Mouse (Mus musculus) MEL (cell line): Measurements from ENCODE around the gene Srgap2. TPM values are rescaled to one million over a fixed set of nuclear protein-coding genes. Genes with fewer than 3 reads are reported as not detected.
A peak's percentile ranks its signal among the peaks of the same experiment; 100 is the strongest.

Experiments
- DNase-seq: peaks from one replicate; pipeline ENCODE4 v3.0.0; 2011; ENCODE audit warnings: low read depth, low spot score
- H3K27ac ChIP-seq: 2 replicates; pipeline ENCODE4 v1.5.1; 2012; ENCODE audit warnings: low read depth, mild to moderate bottlenecking, control low read depth, low read length, moderate library complexity; ENCODE audit not compliant: control insufficient read depth
- H3K27me3 ChIP-seq, 2 experiments: fragments of 150-350 bp in 1 of 2; sonication (generic) in 1 of 2; 2 replicates each; pipeline ENCODE4 v1.6.1; 2012; ENCODE audit warnings: low read length in 2 of 2, mild to moderate bottlenecking in 2 of 2, improper control_type of control experiment in 1 of 2, moderate library complexity in 1 of 2; ENCODE audit not compliant: insufficient read depth in 2 of 2, control insufficient read depth in 1 of 2
- H3K36me3 ChIP-seq, 2 experiments: 2 replicates each; pipeline ENCODE4 v1.6.1; 2012 to 2014; ENCODE audit warnings: low read length in 2 of 2, improper control_type of control experiment in 1 of 2, inconsistent platforms in 1 of 2, mild to moderate bottlenecking in 1 of 2; ENCODE audit not compliant: insufficient read depth in 2 of 2, control insufficient read depth in 1 of 2
- H3K4me1 ChIP-seq, 2 experiments: fragments of 150-350 bp in 1 of 2; sonication (generic) in 1 of 2; 2 replicates each; pipeline ENCODE4 v1.6.1; 2012; ENCODE audit warnings: low read length in 2 of 2, improper control_type of control experiment in 1 of 2, mild to moderate bottlenecking in 1 of 2; ENCODE audit not compliant: insufficient read depth in 2 of 2, control insufficient read depth in 1 of 2
- H3K4me3 ChIP-seq, 2 experiments: fragments of 150-350 bp in 1 of 2; sonication (generic) in 1 of 2; 2 replicates each; pipeline ENCODE4 v1.5.1; 2012; ENCODE audit warnings: low read depth in 2 of 2, low read length in 2 of 2, mild to moderate bottlenecking in 2 of 2, moderate library complexity in 2 of 2, control low read depth in 1 of 2, improper control_type of control experiment in 1 of 2; ENCODE audit not compliant: control insufficient read depth in 1 of 2, insufficient read depth in 1 of 2
- H3K79me2 ChIP-seq: 2 replicates; pipeline ENCODE4 v1.6.1; 2012; ENCODE audit warnings: mild to moderate bottlenecking, low read length, moderate library complexity; ENCODE audit not compliant: control insufficient read depth, poor library complexity, insufficient read depth
- H3K9ac ChIP-seq: 2 replicates; pipeline ENCODE4 v1.6.1; 2012; ENCODE audit warnings: low read depth, mild to moderate bottlenecking, control low read depth, low read length, moderate library complexity; ENCODE audit not compliant: control insufficient read depth, poor library complexity, severe bottlenecking
- H3K9me3 ChIP-seq: fragments of 150-350 bp; sonication (generic); replicated peaks from 2 replicates; pipeline ENCODE4 v1.6.1; 2012; ENCODE audit warnings: mild to moderate bottlenecking, low read length, improper control_type of control experiment, moderate library complexity; ENCODE audit not compliant: insufficient read depth
- BHLHE40 ChIP-seq: IDR thresholded peaks from 2 replicates; pipeline ENCODE4 v1.6.1; 2012; ENCODE audit warnings: low read depth, mild to moderate bottlenecking, inconsistent platforms, low read length, improper control_type of control experiment, borderline replicate concordance
- CHD1 ChIP-seq: IDR thresholded peaks from 2 replicates; pipeline ENCODE4 v1.6.1; 2012; ENCODE audit warnings: low read depth, mild to moderate bottlenecking, inconsistent platforms, low read length, improper control_type of control experiment
- CHD2 ChIP-seq: IDR thresholded peaks from 2 replicates; pipeline ENCODE4 v1.6.1; 2011; ENCODE audit warnings: low read length, improper control_type of control experiment
- CTCF ChIP-seq, 3 experiments: IDR thresholded peaks in 2 of 3; conservative IDR thresholded peaks in 1 of 3; 2 replicates each; pipeline ENCODE4 v1.5.1; 2011 to 2012; ENCODE audit warnings: low read length in 3 of 3, low read depth in 2 of 3, mild to moderate bottlenecking in 2 of 3, improper control_type of control experiment in 1 of 3, inconsistent platforms in 1 of 3, mixed read lengths in 1 of 3, moderate library complexity in 1 of 3; ENCODE audit not compliant: control insufficient read depth in 1 of 3, insufficient read depth in 1 of 3, poor library complexity in 1 of 3, severe bottlenecking in 1 of 3
- E2F4 ChIP-seq: IDR thresholded peaks from 2 replicates; pipeline ENCODE4 v1.6.1; 2011; ENCODE audit warnings: low read depth, low read length, improper control_type of control experiment, borderline replicate concordance
- ELF1 ChIP-seq: IDR thresholded peaks from 2 replicates; pipeline ENCODE4 v1.6.1; 2014; ENCODE audit warnings: low read depth, mild to moderate bottlenecking, inconsistent platforms, low read length, improper control_type of control experiment, moderate library complexity
- EP300 ChIP-seq, 2 experiments: IDR thresholded peaks; 2 replicates each; pipeline ENCODE4 v1.6.1; 2011; ENCODE audit warnings: improper control_type of control experiment in 2 of 2, low read length in 2 of 2, low read depth in 1 of 2, mild to moderate bottlenecking in 1 of 2
- ETS1 ChIP-seq: IDR thresholded peaks from 2 replicates; pipeline ENCODE4 v1.6.1; 2012; ENCODE audit warnings: low read depth, mild to moderate bottlenecking, inconsistent platforms, low read length, improper control_type of control experiment, moderate library complexity
- GABPA ChIP-seq: IDR thresholded peaks from 2 replicates; pipeline ENCODE4 v1.6.1; 2012; ENCODE audit warnings: low read depth, mild to moderate bottlenecking, inconsistent platforms, low read length, improper control_type of control experiment, moderate library complexity
- GATA1 ChIP-seq: IDR thresholded peaks from 2 replicates; pipeline ENCODE4 v1.6.1; 2011; ENCODE audit warnings: low read depth, low read length, improper control_type of control experiment
- HCFC1 ChIP-seq: IDR thresholded peaks from 2 replicates; pipeline ENCODE4 v1.6.1; 2012; ENCODE audit warnings: low read depth, mild to moderate bottlenecking, inconsistent platforms, low read length, improper control_type of control experiment, moderate library complexity
- JUND ChIP-seq: IDR thresholded peaks from 2 replicates; pipeline ENCODE4 v1.6.1; 2011; ENCODE audit warnings: low read depth, mild to moderate bottlenecking, improper control_type of control experiment, low read length
- KAT2A ChIP-seq: conservative IDR thresholded peaks from 2 replicates; pipeline ENCODE4 v1.6.1; 2012; ENCODE audit warnings: low read depth, low read length, improper control_type of control experiment, inconsistent platforms
- MAFK ChIP-seq: IDR thresholded peaks from 2 replicates; pipeline ENCODE4 v1.6.1; 2011; ENCODE audit warnings: low read depth, mild to moderate bottlenecking, low read length, improper control_type of control experiment, borderline replicate concordance
- MAX ChIP-seq: IDR thresholded peaks from 2 replicates; pipeline ENCODE4 v1.6.1; 2011; ENCODE audit warnings: low read length, improper control_type of control experiment
- MAZ ChIP-seq: IDR thresholded peaks from 2 replicates; pipeline ENCODE4 v1.6.1; 2012; ENCODE audit warnings: low read depth, mild to moderate bottlenecking, inconsistent platforms, low read length, improper control_type of control experiment
- MEF2A ChIP-seq: IDR thresholded peaks from 2 replicates; pipeline ENCODE4 v1.6.1; 2014; ENCODE audit warnings: low read depth, mild to moderate bottlenecking, inconsistent platforms, low read length, improper control_type of control experiment; ENCODE audit not compliant: poor library complexity, insufficient replicate concordance, severe bottlenecking; ENCODE audit errors: extremely low read depth
- MXI1 ChIP-seq: IDR thresholded peaks from 2 replicates; pipeline ENCODE4 v1.6.1; 2011; ENCODE audit warnings: mild to moderate bottlenecking, low read depth, low read length, improper control_type of control experiment
- MYB ChIP-seq: IDR thresholded peaks from 2 replicates; pipeline ENCODE4 v1.6.1; 2011; ENCODE audit warnings: mild to moderate bottlenecking, low read depth, low read length, improper control_type of control experiment
- MYC ChIP-seq: IDR thresholded peaks from 2 replicates; pipeline ENCODE4 v1.6.1; 2011; ENCODE audit warnings: low read depth, mild to moderate bottlenecking, low read length, improper control_type of control experiment, moderate library complexity
- NELFE ChIP-seq: IDR thresholded peaks from 2 replicates; pipeline ENCODE4 v1.6.1; 2011; ENCODE audit warnings: low read depth, low read length, improper control_type of control experiment
- POLR2A ChIP-seq, 2 experiments: IDR thresholded peaks; 2 replicates each; pipeline ENCODE4 v1.6.1; 2011 to 2012; ENCODE audit warnings: low read length in 2 of 2, mild to moderate bottlenecking in 2 of 2, control low read depth in 1 of 2, improper control_type of control experiment in 1 of 2, low read depth in 1 of 2, moderate library complexity in 1 of 2; ENCODE audit not compliant: control insufficient read depth in 1 of 2, insufficient read depth in 1 of 2, poor library complexity in 1 of 2
- POLR2AphosphoS2 ChIP-seq: IDR thresholded peaks from 2 replicates; pipeline ENCODE4 v1.6.1; 2011; ENCODE audit warnings: low read length, improper control_type of control experiment
- POLR2AphosphoS5 ChIP-seq: IDR thresholded peaks from 2 replicates; pipeline ENCODE4 v1.6.1; 2012; ENCODE audit warnings: low read depth, borderline replicate concordance, mild to moderate bottlenecking, inconsistent platforms, low read length, moderate library complexity, mixed read lengths
- RAD21 ChIP-seq: IDR thresholded peaks from 2 replicates; pipeline ENCODE4 v1.6.1; 2011; ENCODE audit warnings: mild to moderate bottlenecking, low read depth, low read length, improper control_type of control experiment
- RCOR1 ChIP-seq: IDR thresholded peaks from 2 replicates; pipeline ENCODE4 v1.6.1; 2012; ENCODE audit warnings: low read depth, mild to moderate bottlenecking, inconsistent platforms, low read length, improper control_type of control experiment
- SIN3A ChIP-seq: IDR thresholded peaks from 2 replicates; pipeline ENCODE4 v1.6.1; 2012; ENCODE audit warnings: low read length, improper control_type of control experiment, inconsistent platforms
- SMC3 ChIP-seq: IDR thresholded peaks from 2 replicates; pipeline ENCODE4 v1.6.1; 2011; ENCODE audit warnings: low read depth, low read length, improper control_type of control experiment
- TAL1 ChIP-seq: IDR thresholded peaks from 2 replicates; pipeline ENCODE4 v1.6.1; 2012; ENCODE audit warnings: mild to moderate bottlenecking, inconsistent platforms, low read length, moderate library complexity, mixed read lengths
- TBP ChIP-seq: IDR thresholded peaks from 2 replicates; pipeline ENCODE4 v1.8.0; 2011; ENCODE audit warnings: low read depth, low read length, improper control_type of control experiment
- TCF12 ChIP-seq: IDR thresholded peaks from 2 replicates; pipeline ENCODE4 v1.6.1; 2014; ENCODE audit warnings: low read depth, mild to moderate bottlenecking, inconsistent platforms, low read length, improper control_type of control experiment, moderate library complexity
- UBTF ChIP-seq: IDR thresholded peaks from 2 replicates; pipeline ENCODE4 v1.6.1; 2012; ENCODE audit warnings: low read depth, mild to moderate bottlenecking, inconsistent platforms, low read length, improper control_type of control experiment, moderate library complexity, borderline replicate concordance; ENCODE audit not compliant: insufficient read depth
- USF1 ChIP-seq: IDR thresholded peaks from 2 replicates; pipeline ENCODE4 v1.6.1; 2014; ENCODE audit warnings: low read depth, mild to moderate bottlenecking, inconsistent platforms, low read length, improper control_type of control experiment, moderate library complexity
- USF2 ChIP-seq, 2 experiments: IDR thresholded peaks; 2 replicates each; pipeline ENCODE4 v1.6.1; 2011 to 2012; ENCODE audit warnings: improper control_type of control experiment in 2 of 2, low read length in 2 of 2, borderline replicate concordance in 1 of 2, inconsistent platforms in 1 of 2, low read depth in 1 of 2, mild to moderate bottlenecking in 1 of 2; ENCODE audit not compliant: insufficient read depth in 1 of 2
- ZC3H11A ChIP-seq: IDR thresholded peaks from 2 replicates; pipeline ENCODE4 v1.6.1; 2012; ENCODE audit warnings: low read depth, mild to moderate bottlenecking, inconsistent platforms, low read length, improper control_type of control experiment
- ZKSCAN1 ChIP-seq: IDR thresholded peaks from 2 replicates; pipeline ENCODE4 v1.6.1; 2012; ENCODE audit warnings: low read depth, mild to moderate bottlenecking, inconsistent platforms, low read length, improper control_type of control experiment, moderate library complexity
- ZMIZ1 ChIP-seq: IDR thresholded peaks from 2 replicates; pipeline ENCODE4 v1.6.1; 2012; ENCODE audit warnings: low read depth, mild to moderate bottlenecking, inconsistent platforms, low read length, improper control_type of control experiment, moderate library complexity
- ZNF384 ChIP-seq: IDR thresholded peaks from 2 replicates; pipeline ENCODE4 v1.6.1; 2012; ENCODE audit warnings: low read depth, mild to moderate bottlenecking, inconsistent platforms, low read length, improper control_type of control experiment
- polyA plus RNA-seq, 2 experiments: library from polyadenylated mRNA; stranded (reverse) in 1 of 2; unstranded in 1 of 2; fragments of >175 nt in 1 of 2; fragments of >200 nt in 1 of 2; gene quantifications; 2 replicates each; pipeline versions ENCODE4 v1.2.1 to v1.2.4; 2012; ENCODE audit warnings: low replicate concordance in 2 of 2, low read depth in 1 of 2; ENCODE audit not compliant: insufficient read length in 2 of 2, insufficient read depth in 1 of 2, missing spikeins in 1 of 2
- total RNA-seq: library from RNA; depleted of rRNA; stranded (reverse); fragments of 300-350 nt; gene quantifications from 2 replicates; pipeline ENCODE4 v1.2.3, GENCODE M21; 2012

The Srgap2 gene
- total and polyA plus RNA-seq, 3 experiments: 9.0 to 25.3 TPM; not detected in 1

- peaks cover 0 to 40% of the 10 kb centered on the region in 2 experiments; a peak in 2 of 4 replicates for H3K36me3 ChIP-seq
- peak overlapping the region; percentile 85 for H3K27ac ChIP-seq
- peak overlapping the region; percentile 34 to 57 for H3K4me3 ChIP-seq
- DNase-seq: peak; percentile 89
- no peaks in the 10 kb centered on the region for H3K9me3 ChIP-seq
- H3K27me3 ChIP-seq: no peaks in the 10 kb centered on the region
- peaks cover 16 to 22% of the 10 kb centered on the region in 2 experiments for H3K4me1 ChIP-seq
- H3K9ac ChIP-seq: peak overlapping the region; percentile 59
- peaks cover 2% of the 10 kb centered on the region; the same call in 1 of the 2 replicates for H3K79me2 ChIP-seq
- TF ChIP-seq MYC (peak; percentile 71; the same call in 1 of the 2 replicates), ELF1 (peak; percentile 36; the same call in 1 of the 2 replicates), USF2 (IDR thresholded peaks at IDR 0.05; ENCODE audit: borderline replicate concordance in 1 of 2, insufficient read depth in 1 of 2, low read depth in 1 of 2, low read length in 2 of 2) (no peak), CHD1 (no peak), HCFC1 (no peak), SMC3 (no peak), MAFK (peak; percentile 65; the same call in 1 of the 2 replicates), E2F4 (no peak), TCF12 (no peak), ETS1 (peak; percentile 76), TAL1 (no peak), RAD21 (no peak), JUND (no peak), POLR2AphosphoS2 (no peak), UBTF (no peak), MXI1 (peak; percentile 77; the same call in 1 of the 2 replicates), CTCF (IDR thresholded peaks at IDR 0.05 in 2 of 3, conservative IDR thresholded peaks at IDR 0.05 in 1 of 3; ENCODE audit: control insufficient read depth in 1 of 3, insufficient read depth in 1 of 3, low read depth in 2 of 3, low read length in 3 of 3, poor library complexity in 1 of 3, severe bottlenecking in 1 of 3) (no peak), ZKSCAN1 (no peak), NELFE (no peak; the same call in 1 of the 2 replicates), MAX (peak; percentile 68), CHD2 (no peak), GATA1 (no peak), ZC3H11A (no peak), RCOR1 (no peak), GABPA (no peak), BHLHE40 (no peak), MAZ (no peak), POLR2AphosphoS5 (no peak), ZMIZ1 (no peak), MEF2A (no peak), POLR2A (IDR thresholded peaks at IDR 0.05; ENCODE audit: control insufficient read depth in 1 of 2, insufficient read depth in 1 of 2, low read depth in 1 of 2, low read length in 2 of 2, poor library complexity in 1 of 2) (no peak), SIN3A (peak; percentile 60; the same call in 1 of the 2 replicates), EP300 (IDR thresholded peaks at IDR 0.05; ENCODE audit: low read depth in 1 of 2, low read length in 2 of 2) (peak; percentile 22 to 45; a peak in 2 of 4 replicates), USF1 (0 out of 2 replicates have a peak, but pooled peaks have one; percentile 8), MYB (no peak), TBP (peak; percentile 79), ZNF384 (no peak), KAT2A (no peak)
These were observed 142.7 kb downstream of the Srgap2 start for GRCm38 (mm10) chr1:131384406-131384805.
